Mouse (Mus musculus) ES-CJ7 (cell line): ENCODE measurements around the gene Fam104a.
A peak's percentile ranks its signal among the peaks of the same experiment; 100 is the strongest.

ENCODE experiments used
- DNase-seq: peaks from one replicate; pipeline ENCODE4 v3.0.0; 2011; ENCODE audit warnings: low read depth, low spot score

The Fam104a gene

GRCm38 (mm10) chr11:113631302-113631701, 52.7 kb downstream of the Fam104a start:
- DNase-seq, result no peak

- DNase-seq, result peak; percentile 57
Measured at GRCm38 (mm10) chr11:113630642-113631041, 53.3 kb downstream of the Fam104a start.

GRCm38 (mm10) chr11:113627785-113628184, 56.2 kb downstream of the Fam104a start:
- DNase-seq, result no peak

GRCm38 (mm10) chr11:113625437-113625836, 58.5 kb downstream of the Fam104a start:
- no peak for DNase-seq

GRCm38 (mm10) chr11:113622028-113622427, 61.9 kb downstream of the Fam104a start:
- no peak for DNase-seq

- peak; percentile 53 for DNase-seq
Measured at GRCm38 (mm10) chr11:113621001-113621400, 63.0 kb downstream of the Fam104a start.

- no peak for DNase-seq
Measured at GRCm38 (mm10) chr11:113619420-113620080, 64.4 kb downstream of the Fam104a start.

GRCm38 (mm10) chr11:113618672-113619419, 65.1 kb downstream of the Fam104a start, which contains the start of gene Sstr2:
Gene Sstr2, plus strand, starts transcription at chr11:113619342.
- peak; percentile 53 for DNase-seq

- no peak for DNase-seq
Measured at GRCm38 (mm10) chr11:113618303-113618671, 65.7 kb downstream of the Fam104a start.

- DNase-seq, result peak; percentile 80
Measured at GRCm38 (mm10) chr11:113617132-113617911, 66.6 kb downstream of the Fam104a start.

GRCm38 (mm10) chr11:113614476-113614875, 69.5 kb downstream of the Fam104a start:
- no peak for DNase-seq

- DNase-seq, result peak; percentile 76
Measured at GRCm38 (mm10) chr11:113611664-113612611, 72.0 kb downstream of the Fam104a start.
